Mouse (Mus musculus): ENCODE measurements around the gene Map4k4. TPM values are rescaled to one million over a fixed set of nuclear protein-coding genes. Genes with fewer than 3 reads are reported as not detected.

Gene Map4k4
- polyA plus RNA-seq, 1 experiment from 2014 or later, result 42.6 TPM

- no peaks in the 10 kb centered on the region for H3K9me3 ChIP-seq
- no peak overlapping the region for H3K4me3 ChIP-seq
- H3K4me1 ChIP-seq (replicated peaks), result no peaks in the 10 kb centered on the region
- no peak overlapping the region for H3K9ac ChIP-seq
- no peak overlapping the region for H3K27ac ChIP-seq (replicated peaks)
- no peaks in the 10 kb centered on the region for H3K27me3 ChIP-seq
- no peaks in the 10 kb centered on the region; the same call in 1 of the 2 replicates for H3K36me3 ChIP-seq
- ATAC-seq (ENCODE audit: low FRiP score, low read depth), result no peak
- no peak overlapping the region for H3K4me2 ChIP-seq
- 62% methylated on average over 12 of the region's 12 CpGs for WGBS
These were observed 133.2 kb downstream of the Map4k4 start for GRCm38 (mm10) chr1:40033743-40034420.

DNA sequence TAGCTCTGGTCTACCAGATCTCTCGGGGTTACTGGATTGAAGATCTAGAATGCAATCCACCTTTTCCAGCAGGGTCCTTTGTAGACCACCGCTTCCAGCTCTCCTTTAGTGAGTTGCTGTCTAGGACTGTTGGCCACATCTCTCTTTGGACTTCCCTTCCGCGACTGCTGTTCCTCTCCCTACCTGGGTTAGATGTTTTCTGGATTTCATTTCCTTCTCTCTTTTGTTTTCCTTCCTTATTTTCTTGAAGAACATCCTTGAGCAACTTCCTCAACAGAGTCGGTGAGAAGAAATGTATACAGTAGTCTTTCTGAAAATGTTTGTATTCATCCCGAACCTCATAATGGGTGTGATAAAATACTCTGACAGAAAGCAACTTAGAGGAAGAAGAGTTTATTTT is 137.1 kb downstream of the Map4k4 start:
- no peaks in the 10 kb centered on the region for H3K36me3 ChIP-seq
- no peak overlapping the region for H3K4me3 ChIP-seq
- ATAC-seq (ENCODE audit: low FRiP score, low read depth), result no peak
- no peaks in the 10 kb centered on the region for H3K9me3 ChIP-seq
- H3K27ac ChIP-seq (replicated peaks), result no peak overlapping the region
- H3K27me3 ChIP-seq, result no peaks in the 10 kb centered on the region
- H3K4me1 ChIP-seq (replicated peaks), result no peaks in the 10 kb centered on the region
- H3K4me2 ChIP-seq, result no peak overlapping the region
- 96% methylated on average over 6 of the region's 6 CpGs for WGBS
- H3K9ac ChIP-seq, result no peak overlapping the region

GRCm38 (mm10) chr1:40045686-40046085 is 145.0 kb downstream of the Map4k4 start:
- no peaks in the 10 kb centered on the region for H3K4me1 ChIP-seq (replicated peaks)
- no peak for ATAC-seq (ENCODE audit: low FRiP score, low read depth)
- 91% methylated on average over 6 of the region's 6 CpGs for WGBS
- H3K36me3 ChIP-seq, result no peaks in the 10 kb centered on the region
- H3K27me3 ChIP-seq, result no peaks in the 10 kb centered on the region
- no peak overlapping the region for H3K9ac ChIP-seq
- H3K4me3 ChIP-seq, result no peak overlapping the region
- no peak overlapping the region for H3K4me2 ChIP-seq
- no peak overlapping the region for H3K27ac ChIP-seq (replicated peaks)
- H3K9me3 ChIP-seq, result no peaks in the 10 kb centered on the region

DNA sequence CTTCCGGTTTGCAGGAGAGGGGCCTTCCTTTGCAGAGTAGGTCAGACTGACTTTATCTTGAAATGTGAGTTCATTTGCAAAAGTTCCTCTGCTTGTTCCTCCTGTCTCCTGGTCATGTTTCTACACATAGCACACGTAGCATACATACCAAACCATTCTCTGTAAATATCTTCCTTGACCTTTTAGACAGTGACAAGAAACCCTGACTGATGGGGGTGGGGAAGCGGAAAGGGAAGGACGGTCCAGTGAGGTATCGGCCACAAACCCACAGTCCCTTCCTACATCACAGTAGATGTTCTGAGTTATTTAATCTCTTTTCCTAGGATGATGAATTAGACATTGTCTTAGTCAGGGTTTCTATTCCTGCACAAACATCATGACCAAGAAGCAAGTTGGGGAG is 145.9 kb downstream of the Map4k4 start:
- Histone ChIP-seq H3K27me3 (no peaks in the 10 kb centered on the region), H3K9me3 (no peaks in the 10 kb centered on the region), H3K4me1 (replicated peaks) (no peaks in the 10 kb centered on the region), H3K36me3 (no peaks in the 10 kb centered on the region), H3K27ac (replicated peaks) (no peak overlapping the region), H3K9ac (no peak overlapping the region), H3K4me3 (no peak overlapping the region), H3K4me2 (no peak overlapping the region)
- ATAC-seq (ENCODE audit: low FRiP score, low read depth), result no peak
- WGBS, result 88% methylated on average over 5 of the region's 5 CpGs

DNA sequence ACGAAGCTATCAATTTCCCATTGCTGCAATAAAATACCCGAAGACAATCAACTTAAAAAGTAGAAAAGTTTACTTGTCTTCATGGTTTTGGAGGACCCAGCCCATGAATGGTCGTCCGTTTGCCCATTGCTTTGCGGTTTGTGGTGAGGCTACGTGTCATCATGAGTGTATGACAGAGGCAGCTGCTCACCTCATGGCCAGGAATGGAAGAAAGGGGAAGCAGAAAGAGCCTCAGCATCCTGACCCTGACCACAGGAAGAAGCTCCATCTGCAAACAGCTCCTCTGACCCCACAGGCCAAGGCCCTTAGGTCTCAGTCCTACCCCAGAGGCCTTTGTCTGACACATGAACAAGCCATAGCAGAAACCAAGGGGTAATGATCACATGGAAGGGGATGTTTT is 150.4 kb downstream of the Map4k4 start:
- Histone ChIP-seq H3K4me2 (no peak overlapping the region), H3K27ac (replicated peaks) (no peak overlapping the region), H3K36me3 (no peaks in the 10 kb centered on the region), H3K4me1 (replicated peaks) (no peaks in the 10 kb centered on the region), H3K9ac (no peak overlapping the region), H3K4me3 (no peak overlapping the region), H3K27me3 (no peaks in the 10 kb centered on the region), H3K9me3 (no peaks in the 10 kb centered on the region)
- no peak for ATAC-seq (ENCODE audit: low FRiP score, low read depth)
- 93% methylated on average over 6 of the region's 6 CpGs for WGBS

- Histone ChIP-seq H3K9ac (no peak overlapping the region), H3K9me3 (no peaks in the 10 kb centered on the region), H3K4me2 (no peak overlapping the region), H3K4me3 (no peak overlapping the region), H3K36me3 (no peaks in the 10 kb centered on the region), H3K4me1 (replicated peaks) (no peaks in the 10 kb centered on the region), H3K27ac (replicated peaks) (no peak overlapping the region), H3K27me3 (no peaks in the 10 kb centered on the region)
- ATAC-seq (ENCODE audit: low FRiP score, low read depth), result no peak
- WGBS, result 66% methylated on average over 8 of the region's 8 CpGs
These were observed 151.4 kb downstream of the Map4k4 start for GRCm38 (mm10) chr1:40052156-40052555.

GRCm38 (mm10) chr1:40053071-40053470 is 152.4 kb downstream of the Map4k4 start:
- WGBS, result 84% methylated on average over 5 of the region's 5 CpGs
- no peak overlapping the region for H3K4me2 ChIP-seq
- no peak overlapping the region for H3K4me3 ChIP-seq
- no peaks in the 10 kb centered on the region for H3K36me3 ChIP-seq
- H3K4me1 ChIP-seq (replicated peaks), result no peaks in the 10 kb centered on the region
- H3K27me3 ChIP-seq, result no peaks in the 10 kb centered on the region
- no peak overlapping the region for H3K27ac ChIP-seq (replicated peaks)
- no peak for ATAC-seq (ENCODE audit: low FRiP score, low read depth)
- H3K9me3 ChIP-seq, result no peaks in the 10 kb centered on the region
- no peak overlapping the region for H3K9ac ChIP-seq

GRCm38 (mm10) chr1:40055051-40055450 is 154.3 kb downstream of the Map4k4 start:
- H3K9me3 ChIP-seq, result no peaks in the 10 kb centered on the region
- 79% methylated on average over 7 of the region's 7 CpGs for WGBS

DNA sequence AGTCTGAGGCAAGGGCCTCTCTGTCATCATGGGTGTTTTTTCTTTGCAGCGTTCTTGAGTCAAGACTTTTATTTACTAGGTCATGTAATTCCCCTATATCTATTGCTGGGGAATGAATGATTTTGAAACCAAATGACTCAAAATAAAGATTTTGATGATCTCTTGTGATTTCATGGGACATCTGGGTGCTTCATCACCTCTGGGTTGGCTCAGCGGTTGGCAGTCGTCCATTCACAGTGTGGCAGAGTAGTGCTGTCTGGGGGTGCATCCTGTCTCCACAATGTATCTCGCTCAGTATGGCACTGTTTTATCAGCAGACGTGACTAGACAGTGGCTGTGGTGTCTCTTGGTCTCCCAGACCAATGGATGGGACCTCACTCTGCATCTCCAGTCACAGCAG is 155.2 kb downstream of the Map4k4 start:
- no peaks in the 10 kb centered on the region for H3K4me1 ChIP-seq (replicated peaks)
- no peak overlapping the region for H3K4me3 ChIP-seq
- H3K27me3 ChIP-seq, result no peaks in the 10 kb centered on the region
- H3K9ac ChIP-seq, result no peak overlapping the region
- 89% methylated on average over 5 of the region's 5 CpGs for WGBS
- no peaks in the 10 kb centered on the region for H3K9me3 ChIP-seq
- H3K27ac ChIP-seq (replicated peaks), result no peak overlapping the region
- no peak for ATAC-seq (ENCODE audit: low FRiP score, low read depth)
- H3K4me2 ChIP-seq, result no peak overlapping the region
- H3K36me3 ChIP-seq, result no peaks in the 10 kb centered on the region

More at GRCm38 (mm10) chr1:40055051-40055450, 154.3 kb downstream of the Map4k4 start:
- no peaks in the 10 kb centered on the region for H3K27me3 ChIP-seq
- H3K36me3 ChIP-seq, result no peaks in the 10 kb centered on the region
- H3K4me1 ChIP-seq (replicated peaks), result no peaks in the 10 kb centered on the region
- H3K9ac ChIP-seq, result no peak overlapping the region
- no peak overlapping the region for H3K27ac ChIP-seq (replicated peaks)
- no peak for ATAC-seq (ENCODE audit: low FRiP score, low read depth)
- H3K4me3 ChIP-seq, result no peak overlapping the region
- no peak overlapping the region for H3K4me2 ChIP-seq

- Histone ChIP-seq H3K4me2 (no peak overlapping the region), H3K9ac (no peak overlapping the region), H3K27me3 (no peaks in the 10 kb centered on the region), H3K4me1 (replicated peaks) (no peaks in the 10 kb centered on the region), H3K27ac (replicated peaks) (no peak overlapping the region), H3K4me3 (no peak overlapping the region), H3K36me3 (no peaks in the 10 kb centered on the region), H3K9me3 (no peaks in the 10 kb centered on the region)
- WGBS, result 76% methylated on average over 5 of the region's 5 CpGs
- no peak for ATAC-seq (ENCODE audit: low FRiP score, low read depth)
These were observed 156.6 kb downstream of the Map4k4 start for GRCm38 (mm10) chr1:40057351-40057750.

GRCm38 (mm10) chr1:40058013-40058412 is 157.3 kb downstream of the Map4k4 start:
- ATAC-seq (ENCODE audit: low FRiP score, low read depth), result no peak
- Histone ChIP-seq H3K9me3 (no peaks in the 10 kb centered on the region), H3K4me3 (no peak overlapping the region), H3K9ac (no peak overlapping the region), H3K36me3 (no peaks in the 10 kb centered on the region), H3K4me2 (no peak overlapping the region), H3K4me1 (replicated peaks) (no peaks in the 10 kb centered on the region), H3K27ac (replicated peaks) (no peak overlapping the region), H3K27me3 (no peaks in the 10 kb centered on the region)
- WGBS, result 64% methylated on average over 11 of the region's 11 CpGs

DNA sequence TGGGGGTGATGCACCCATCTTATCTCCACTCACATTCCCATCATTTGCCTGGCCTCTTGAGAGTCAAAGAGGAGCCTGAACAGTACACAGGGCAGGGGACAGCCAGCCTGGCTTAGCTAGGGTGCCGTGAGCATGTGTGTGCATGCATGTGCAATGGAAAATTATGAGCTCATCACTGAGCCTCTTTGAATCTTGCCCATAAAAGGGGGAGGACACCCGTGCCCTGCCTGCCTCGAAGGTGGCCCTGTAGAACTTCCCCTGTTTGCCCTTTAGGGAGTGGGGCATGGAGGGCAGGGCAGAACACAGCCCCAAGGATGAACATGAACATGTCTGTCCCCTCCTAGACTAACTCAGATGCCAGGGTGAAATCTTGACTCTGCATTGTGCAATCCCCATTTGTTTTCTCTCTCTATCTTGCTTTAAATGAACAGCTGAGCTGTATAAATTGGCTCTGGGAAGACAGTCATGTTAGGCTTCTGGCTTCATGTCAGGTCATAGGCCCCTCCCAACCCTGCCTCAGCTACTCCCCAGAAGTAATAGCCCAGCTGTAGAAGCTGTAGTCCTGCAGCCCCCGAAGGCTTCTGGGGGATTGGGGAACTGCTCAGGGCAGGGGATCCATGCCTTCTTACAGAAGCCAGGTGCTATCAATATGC is 158.5 kb downstream of the Map4k4 start:
- WGBS, result 81% methylated on average over 4 of the region's 4 CpGs

GRCm38 (mm10) chr1:40061359-40061758 is 160.6 kb downstream of the Map4k4 start:
- Histone ChIP-seq H3K9me3 (no peaks in the 10 kb centered on the region), H3K27ac (replicated peaks) (no peak overlapping the region), H3K4me2 (no peak overlapping the region), H3K9ac (no peak overlapping the region), H3K4me1 (replicated peaks) (no peaks in the 10 kb centered on the region), H3K36me3 (no peaks in the 10 kb centered on the region), H3K4me3 (no peak overlapping the region), H3K27me3 (no peaks in the 10 kb centered on the region)
- WGBS, result 74% methylated on average over 9 of the region's 9 CpGs
- no peak for ATAC-seq (ENCODE audit: low FRiP score, low read depth)

More for the DNA sequence above, 158.5 kb downstream of the Map4k4 start:
- Histone ChIP-seq H3K27me3 (no peaks in the 10 kb centered on the region), H3K4me1 (replicated peaks) (no peaks in the 10 kb centered on the region), H3K4me2 (no peak overlapping the region), H3K27ac (replicated peaks) (no peak overlapping the region), H3K9ac (no peak overlapping the region), H3K9me3 (no peaks in the 10 kb centered on the region), H3K4me3 (no peak overlapping the region), H3K36me3 (no peaks in the 10 kb centered on the region)
- ATAC-seq (ENCODE audit: low FRiP score, low read depth), result no peak
